Mouse (Mus musculus) heart, embryonic 14.5 days (tissue): ENCODE data around the gene Elf4. TPM values are rescaled to one million over a fixed set of nuclear protein-coding genes. Genes with fewer than 3 reads are reported as not detected.
"Not testable (repeated sequence)": the region's sequence is repeated elsewhere in the genome, so short reads cannot be mapped to it uniquely, and the experiment has no call there.

Source experiments
- ATAC-seq: fragments of 200-750 bp; cut with Nextera tagmentation; 2 replicates; pipeline ENCODE4 v1.8.0; 2017; ENCODE audit warnings: low read depth, moderate TSS enrichment; ENCODE audit not compliant: insufficient number of reproducible peaks, insufficient read depth, low FRiP score
- H3K27ac ChIP-seq, 2 experiments: fragments of 200-500 bp in 1 of 2; fragments of 300-500 bp in 1 of 2; sonication (generic) in 1 of 2; replicated peaks in 1 of 2; 2 replicates each; pipeline ENCODE4 v1.5.1; 2012 to 2014; ENCODE audit warnings: low read depth in 2 of 2, low read length in 2 of 2, control low read depth in 1 of 2, mild to moderate bottlenecking in 1 of 2, mixed read lengths in 1 of 2; ENCODE audit not compliant: control insufficient read depth in 1 of 2, insufficient read depth in 1 of 2
- H3K27me3 ChIP-seq: fragments of 300-500 bp; sonication (generic); 2 replicates; pipeline ENCODE4 v1.6.1; 2014; ENCODE audit warnings: mild to moderate bottlenecking, low read length, control low read depth; ENCODE audit not compliant: control insufficient read depth, insufficient read depth
- H3K36me3 ChIP-seq: fragments of 300-500 bp; sonication (generic); 2 replicates; pipeline ENCODE4 v1.6.1; 2014; ENCODE audit warnings: mild to moderate bottlenecking, control low read depth, low read length, mixed read lengths; ENCODE audit not compliant: control insufficient read depth, insufficient read depth
- H3K4me1 ChIP-seq, 2 experiments: fragments of 200-500 bp in 1 of 2; fragments of 300-500 bp in 1 of 2; sonication (generic) in 1 of 2; 2 replicates each; pipeline ENCODE4 v1.6.1; 2012 to 2014; ENCODE audit warnings: low read length in 2 of 2, control low read depth in 1 of 2, mixed read lengths in 1 of 2; ENCODE audit not compliant: control insufficient read depth in 2 of 2, insufficient read depth in 2 of 2
- H3K4me2 ChIP-seq: fragments of 300-500 bp; sonication (generic); 2 replicates; pipeline ENCODE4 v1.6.1; 2014; ENCODE audit warnings: mild to moderate bottlenecking, low read length
- H3K4me3 ChIP-seq, 2 experiments: fragments of 200-500 bp in 1 of 2; fragments of 300-500 bp in 1 of 2; sonication (generic) in 1 of 2; 2 replicates each; pipeline ENCODE4 v1.5.1; 2012 to 2014; ENCODE audit warnings: low read length in 2 of 2, mild to moderate bottlenecking in 2 of 2, control low read depth in 1 of 2, low read depth in 1 of 2, moderate library complexity in 1 of 2; ENCODE audit not compliant: control insufficient read depth in 1 of 2, insufficient read depth in 1 of 2
- H3K9ac ChIP-seq: fragments of 300-500 bp; sonication (generic); 2 replicates; pipeline ENCODE4 v1.6.1; 2014; ENCODE audit warnings: mild to moderate bottlenecking, low read length
- H3K9me3 ChIP-seq: fragments of 300-500 bp; sonication (generic); 2 replicates; pipeline ENCODE4 v1.6.1; 2016; ENCODE audit warnings: low read length, control low read depth; ENCODE audit not compliant: control insufficient read depth
- WGBS: fragments of 180-500 bp; shearing (Covaris S2); extraction: QIAGEN DNeasy Blood & Tissue Kit; methylation state at CpG from one replicate; pipeline ENCODE4 v1.1.7; 2014; 5-methylcytosine and 5-hydroxymethylcytosine counted together
- polyA plus RNA-seq: library from polyadenylated mRNA; unstranded; fragments of >200 nt; fragmentation: Nextera tagmentation; extraction: Ambion mirVana; gene quantifications from 2 replicates; pipeline ENCODE4 v1.2.1, GENCODE M21; 2014

Gene Elf4
- polyA plus RNA-seq, 1 experiment from 2014 or later: 15.3 TPM

- no peak for ATAC-seq
- Histone ChIP-seq H3K4me3 (no peak overlapping the region), H3K4me2 (no peak overlapping the region), H3K9ac (no peak overlapping the region), H3K27ac (no peak overlapping the region), H3K4me1 (peaks cover 8 to 14% of the 10 kb centered on the region in 2 experiments), H3K9me3 (no peaks in the 10 kb centered on the region), H3K36me3 (no peaks in the 10 kb centered on the region), H3K27me3 (no peaks in the 10 kb centered on the region)
- WGBS: 60% methylated on average over 4 of the region's 4 CpGs
Observed at GRCm38 (mm10) chrX:48439036-48439435, 23.9 kb downstream of the Elf4 start.

GRCm38 (mm10) chrX:48436082-48436481, 26.9 kb downstream of the Elf4 start:
- not testable (repeated sequence) for H3K36me3 ChIP-seq, ATAC-seq, H3K4me3 ChIP-seq, H3K27ac ChIP-seq, H3K9ac ChIP-seq, H3K9me3 ChIP-seq, H3K27me3 ChIP-seq, H3K4me2 ChIP-seq
- 83% methylated on average over 6 of the region's 7 CpGs for WGBS
- peaks cover 12 to 14% of the 10 kb centered on the region in 2 experiments for H3K4me1 ChIP-seq

GRCm38 (mm10) chrX:48435477-48435900, 27.4 kb downstream of the Elf4 start:
- Histone ChIP-seq H3K9me3 (no peaks in the 10 kb centered on the region), H3K27ac (no peak overlapping the region), H3K4me1 (peaks cover 12 to 14% of the 10 kb centered on the region in 2 experiments), H3K4me3 (no peak overlapping the region), H3K4me2 (no peak overlapping the region), H3K36me3 (no peaks in the 10 kb centered on the region), H3K9ac (no peak overlapping the region), H3K27me3 (no peaks in the 10 kb centered on the region)
- ATAC-seq: no peak
- WGBS: 66% methylated on average over 9 of the region's 9 CpGs

- Histone ChIP-seq H3K4me2 (no peak overlapping the region), H3K27ac (no peak overlapping the region), H3K9me3 (no peaks in the 10 kb centered on the region), H3K4me3 (no peak overlapping the region), H3K4me1 (peaks cover 11% of the 10 kb centered on the region in 2 experiments), H3K27me3 (no peaks in the 10 kb centered on the region), H3K36me3 (no peaks in the 10 kb centered on the region), H3K9ac (no peak overlapping the region)
- 73% methylated on average over 1 of the region's 1 CpGs for WGBS
- ATAC-seq: no peak
Observed at GRCm38 (mm10) chrX:48434251-48434650, 28.7 kb downstream of the Elf4 start.

GRCm38 (mm10) chrX:48433527-48433899, 29.4 kb downstream of the Elf4 start:
- WGBS: 37% methylated on average over 6 of the region's 6 CpGs
- H3K4me1 ChIP-seq: peaks cover 7% of the 10 kb centered on the region in 2 experiments; a peak in 1 of 4 replicates
- no peaks in the 10 kb centered on the region for H3K27me3 ChIP-seq
- H3K4me3 ChIP-seq: no peak overlapping the region
- H3K36me3 ChIP-seq: no peaks in the 10 kb centered on the region
- H3K9me3 ChIP-seq: no peaks in the 10 kb centered on the region
- no peak overlapping the region for H3K4me2 ChIP-seq
- H3K27ac ChIP-seq: no peak overlapping the region
- no peak for ATAC-seq
- no peak overlapping the region for H3K9ac ChIP-seq

- ATAC-seq: no peak
- Histone ChIP-seq H3K4me3 (no peak overlapping the region), H3K27ac (no peak overlapping the region), H3K27me3 (no peaks in the 10 kb centered on the region), H3K9me3 (no peaks in the 10 kb centered on the region), H3K9ac (no peak overlapping the region), H3K4me1 (peaks cover 10 to 14% of the 10 kb centered on the region in 2 experiments), H3K4me2 (no peak overlapping the region), H3K36me3 (no peaks in the 10 kb centered on the region)
- 64% methylated on average over 15 of the region's 15 CpGs for WGBS
Observed at GRCm38 (mm10) chrX:48432599-48433526, 30.1 kb downstream of the Elf4 start.

GRCm38 (mm10) chrX:48429538-48429937, 33.4 kb downstream of the Elf4 start:
- H3K27ac ChIP-seq: 0 out of 4 replicates have a peak overlapping the region, but pooled peaks of 1 of the 2 experiments have one; percentile 36
- 35% methylated on average over 6 of the region's 6 CpGs for WGBS
- H3K9ac ChIP-seq: no peak overlapping the region
- no peaks in the 10 kb centered on the region for H3K27me3 ChIP-seq
- no peak overlapping the region for H3K4me2 ChIP-seq
- no peaks in the 10 kb centered on the region for H3K36me3 ChIP-seq
- peaks cover 24 to 30% of the 10 kb centered on the region in 2 experiments for H3K4me1 ChIP-seq
- peak; percentile 5; the same call in 1 of the 2 replicates for ATAC-seq
- no peak overlapping the region for H3K4me3 ChIP-seq
- no peaks in the 10 kb centered on the region for H3K9me3 ChIP-seq
